Mouse (Mus musculus) ovary, adult 2 months (tissue): ENCODE results near the gene Olfr1120. TPM values are rescaled to one million over a fixed set of nuclear protein-coding genes. Genes with fewer than 3 reads are reported as not detected.

Source experiments
- polyA plus RNA-seq: library from polyadenylated mRNA; depleted of rRNA; stranded (reverse); fragments of >200 nt; gene quantifications from 2 replicates; pipeline ENCODE4 v1.2.3, GENCODE M21; 2012; rRNA removed

Olfr1120 gene
- polyA plus RNA-seq, result not detected in 2 replicates

GRCm38 (mm10) chr2:87354515-87354914, at the start of gene Olfr1120:
Olfr1120 (plus strand) TSS chr2:87354815.

DNA sequence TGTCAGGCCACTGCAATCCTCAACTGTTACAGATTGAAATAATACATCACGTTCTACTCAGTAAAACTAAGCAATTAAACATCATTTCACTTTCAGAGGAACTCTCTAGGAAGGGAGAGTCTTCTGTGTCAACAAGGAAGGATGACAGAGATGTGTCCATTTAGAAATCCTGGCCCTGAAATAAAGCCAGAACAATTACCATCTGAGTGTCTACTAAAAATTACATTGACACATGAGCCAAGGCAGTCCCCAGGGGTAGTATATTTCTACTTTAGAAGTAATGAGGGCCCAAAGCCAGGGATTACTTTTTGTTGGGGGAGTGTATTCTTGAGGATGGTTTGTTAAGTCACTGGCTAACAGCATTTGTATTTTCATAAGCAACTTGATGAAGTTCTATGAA, 47.3 kb upstream of the Olfr1120 start, which contains the start of gene Olfr1118:
Gene Olfr1118, plus strand, starts transcription at position 301 of the 400 bp plus-strand sequence.

DNA sequence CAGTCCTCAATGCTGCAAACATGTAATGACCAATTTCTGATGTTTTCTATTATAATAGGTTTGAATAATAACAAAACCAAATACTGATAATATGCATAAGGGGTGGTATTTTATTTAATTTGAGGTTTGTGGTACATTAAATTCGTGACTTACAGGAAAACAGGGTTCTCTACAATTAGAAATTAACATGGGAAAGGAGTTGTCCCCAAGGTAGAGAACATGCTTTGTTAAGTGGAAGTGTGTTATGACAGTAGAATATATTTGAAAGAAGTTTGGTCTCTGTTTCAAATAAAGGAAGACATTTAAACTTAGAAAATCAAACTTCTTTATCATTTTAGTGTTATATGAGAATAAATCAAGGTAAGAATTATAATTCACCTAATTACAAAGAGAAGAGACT, 15.0 kb downstream of the Olfr1120 start, which contains the start of gene Olfr1121:
Gene Olfr1121, plus strand, starts transcription at position 301 of the 400 bp plus-strand sequence.

DNA sequence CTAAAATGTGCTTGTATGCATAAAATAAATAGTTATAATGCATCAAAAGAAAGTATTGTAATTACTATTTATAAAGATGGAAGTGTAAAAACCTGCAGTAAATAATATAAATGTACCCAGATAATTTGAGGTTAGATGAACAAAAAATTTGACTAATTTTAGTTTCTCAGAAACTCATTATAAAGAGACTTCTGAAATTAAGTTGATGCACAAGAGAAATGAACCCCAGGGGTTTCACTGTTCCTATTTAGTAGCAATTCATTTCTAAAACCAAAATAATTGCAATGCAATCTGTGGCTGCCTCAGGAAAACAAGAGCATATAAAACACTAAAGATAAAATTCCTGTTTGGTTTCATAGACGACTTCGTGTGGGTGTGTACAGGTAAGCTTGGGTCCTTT, 30.9 kb downstream of the Olfr1120 start, which contains the start of gene Olfr1122:
Gene Olfr1122, plus strand, starts transcription at position 301 of the 400 bp plus-strand sequence.

Other genes with a start within 250 kb of the Olfr1120 start
- not detected in 2 replicates for gene Olfr259, start 240.2 kb upstream of the Olfr1120 start, polyA plus RNA-seq
- not detected in 2 replicates for gene Olfr1110, start 214.5 kb upstream of the Olfr1120 start, polyA plus RNA-seq
- not detected in 2 replicates for gene Olfr1111, start 202.2 kb upstream of the Olfr1120 start, polyA plus RNA-seq
- gene Olfr1112, start 167.0 kb upstream of the Olfr1120 start, polyA plus RNA-seq, result not detected in 2 replicates
- gene Olfr1113, start 145.8 kb upstream of the Olfr1120 start, polyA plus RNA-seq, result not detected in 2 replicates
- gene Olfr1115, start 106.8 kb upstream of the Olfr1120 start, polyA plus RNA-seq, result not detected in 2 replicates
- gene Olfr1116, start 87.3 kb upstream of the Olfr1120 start, polyA plus RNA-seq, result not detected in 2 replicates
- not detected in 2 replicates for gene Olfr1118, start 47.2 kb upstream of the Olfr1120 start, polyA plus RNA-seq
- gene Olfr1121, start 15.1 kb downstream of the Olfr1120 start, polyA plus RNA-seq, result not detected in 2 replicates
- gene Olfr1122, start 31.0 kb downstream of the Olfr1120 start, polyA plus RNA-seq, result not detected in 2 replicates
- not detected in 2 replicates for gene Olfr1123, start 61.8 kb downstream of the Olfr1120 start, polyA plus RNA-seq
- gene Olfr1124, start 75.5 kb downstream of the Olfr1120 start, polyA plus RNA-seq, result not detected in 2 replicates
- not detected in 2 replicates for gene Olfr1126, start 99.1 kb downstream of the Olfr1120 start, polyA plus RNA-seq
- gene Pramel7, start 142.3 kb downstream of the Olfr1120 start, polyA plus RNA-seq, result not detected in 2 replicates
- not detected in 2 replicates for gene Pramel6, start 151.8 kb downstream of the Olfr1120 start, polyA plus RNA-seq
- not detected in 2 replicates for gene Olfr153, start 177.0 kb downstream of the Olfr1120 start, polyA plus RNA-seq
- gene Olfr1128, start 190.7 kb downstream of the Olfr1120 start, polyA plus RNA-seq, result not detected in 2 replicates
- not detected in 2 replicates for gene Olfr1129, start 219.1 kb downstream of the Olfr1120 start, polyA plus RNA-seq